Mouse (Mus musculus) layer of hippocampus, postnatal 36 days (tissue): ENCODE results near the gene Eddm3b. TPM values are rescaled to one million over a fixed set of nuclear protein-coding genes. Genes with fewer than 3 reads are reported as not detected.

Source experiments
- DNase-seq, 2 experiments: peaks; one replicate each; pipeline ENCODE4 v3.0.0; 2022
- total RNA-seq, 2 experiments: library from RNA; stranded (reverse); gene quantifications; 2 replicates each; pipeline ENCODE4 v1.2.3; 2021

The Eddm3b gene
- total RNA-seq, 2 experiments from 2014 or later, result not detected

- no peak for DNase-seq
Measured at GRCm38 (mm10) chr14:51094921-51095320, 19.3 kb upstream of the Eddm3b start.

GRCm38 (mm10) chr14:51095736-51096524 lies 18.3 kb upstream of the Eddm3b start:
- DNase-seq, result no peak

- peak; percentile 60 to 77 for DNase-seq
Measured at GRCm38 (mm10) chr14:51098300-51098699, 15.9 kb upstream of the Eddm3b start.

GRCm38 (mm10) chr14:51098921-51099320 lies 15.3 kb upstream of the Eddm3b start:
- no peak for DNase-seq

- no peak for DNase-seq
Measured at GRCm38 (mm10) chr14:51101284-51101683, 12.9 kb upstream of the Eddm3b start.

GRCm38 (mm10) chr14:51103217-51103616 lies 11.0 kb upstream of the Eddm3b start:
- peak; percentile 66 to 72 for DNase-seq

- no peak for DNase-seq
Measured at GRCm38 (mm10) chr14:51104366-51104765, 9.9 kb upstream of the Eddm3b start.

- no peak for DNase-seq
Measured at GRCm38 (mm10) chr14:51106449-51106967, 7.7 kb upstream of the Eddm3b start.

GRCm38 (mm10) chr14:51111966-51112365 lies 2.3 kb upstream of the Eddm3b start:
- no peak for DNase-seq

- no peak for DNase-seq
Measured at GRCm38 (mm10) chr14:51113476-51113875, 750 bp upstream of the Eddm3b start.

- no peak for DNase-seq
Measured at GRCm38 (mm10) chr14:51125684-51126083, 11.5 kb downstream of the Eddm3b start.

- no peak for DNase-seq
Measured at GRCm38 (mm10) chr14:51127648-51128258, 13.5 kb downstream of the Eddm3b start.

GRCm38 (mm10) chr14:51128775-51129623 lies 14.8 kb downstream of the Eddm3b start:
- no peak for DNase-seq

- no peak for DNase-seq
Measured at GRCm38 (mm10) chr14:51129624-51129975, 15.4 kb downstream of the Eddm3b start.

- DNase-seq, result no peak
Measured at GRCm38 (mm10) chr14:51130315-51130940, 16.2 kb downstream of the Eddm3b start.

- DNase-seq, result no peak
Measured at GRCm38 (mm10) chr14:51131086-51131815, 17.0 kb downstream of the Eddm3b start.

- no peak for DNase-seq
Measured at GRCm38 (mm10) chr14:51132372-51132771, 18.1 kb downstream of the Eddm3b start.

- no peak for DNase-seq
Measured at GRCm38 (mm10) chr14:51140342-51140741, 26.1 kb downstream of the Eddm3b start.

GRCm38 (mm10) chr14:51142119-51142518 lies 27.9 kb downstream of the Eddm3b start:
- DNase-seq, result no peak

GRCm38 (mm10) chr14:51142568-51142967 lies 28.3 kb downstream of the Eddm3b start:
- no peak for DNase-seq

- peak; percentile 36 to 50 for DNase-seq
Measured at GRCm38 (mm10) chr14:51143287-51143686, 29.1 kb downstream of the Eddm3b start.

- no peak for DNase-seq
Measured at GRCm38 (mm10) chr14:51143937-51144336, 29.7 kb downstream of the Eddm3b start.
